Mouse (Mus musculus): ENCODE data around the gene Elof1. TPM values are rescaled to one million over a fixed set of nuclear protein-coding genes. Genes with fewer than 3 reads are reported as not detected.

Gene Elof1
- polyA plus RNA-seq, 1 experiment: 120 TPM

GRCm38 (mm10) chr9:22072276-22072675 is 44.7 kb downstream of the Elof1 start:
- H3K36me3 ChIP-seq (ENCODE audit: control insufficient read depth, insufficient read depth, low read length): peaks cover 15% of the 10 kb centered on the region; the same call in 1 of the 2 replicates
- 87% methylated on average over 4 of the region's 4 CpGs for WGBS
- no peak overlapping the region for H3K4me3 ChIP-seq (ENCODE audit: low read depth, low read length)
- no peak overlapping the region for H3K27ac ChIP-seq (ENCODE audit: insufficient read depth, low read depth, low read length)
- TF ChIP-seq POLR2A (IDR thresholded peaks at IDR 0.05; ENCODE audit: low read depth, low read length) (no peak), CTCF (IDR thresholded peaks at IDR 0.05; ENCODE audit: extremely low read depth, insufficient read length, insufficient replicate concordance, low read depth, low read length) (no peak)
- peaks cover 3% of the 10 kb centered on the region; the same call in 1 of the 2 replicates for H3K4me1 ChIP-seq (ENCODE audit: control insufficient read depth, insufficient read depth, insufficient read length, low read length)
- no peaks in the 10 kb centered on the region for H3K27me3 ChIP-seq (ENCODE audit: control insufficient read depth, insufficient read depth, low read length)

- Histone ChIP-seq H3K27ac (ENCODE audit: insufficient read depth, low read depth, low read length) (peak within 1 kb of the TSS; percentile 82), H3K4me3 (ENCODE audit: low read depth, low read length) (peak within 1 kb of the TSS; percentile 85), H3K36me3 (ENCODE audit: control insufficient read depth, insufficient read depth, low read length) (peaks cover 10% of the 10 kb centered on the region; the same call in 1 of the 2 replicates), H3K27me3 (ENCODE audit: control insufficient read depth, insufficient read depth, low read length) (no peaks in the 10 kb centered on the region), H3K4me1 (ENCODE audit: control insufficient read depth, insufficient read depth, insufficient read length, low read length) (peaks cover 3% of the 10 kb centered on the region; the same call in 1 of the 2 replicates)
- TF ChIP-seq POLR2A (IDR thresholded peaks at IDR 0.05; ENCODE audit: low read depth, low read length) (peak; percentile 42), CTCF (IDR thresholded peaks at IDR 0.05; ENCODE audit: extremely low read depth, insufficient read length, insufficient replicate concordance, low read depth, low read length) (no peak)
- under 1% methylated on average over 80 of the region's 87 CpGs for WGBS
These were observed 46.0 kb downstream of the Elof1 start, which contains the start of the genes Gm49318 and Zfp653 for GRCm38 (mm10) chr9:22070791-22071573. Gm49318 (minus strand) TSS chr9:22071259. Zfp653 (minus strand) TSS chr9:22071376.

GRCm38 (mm10) chr9:22069881-22070553 is 47.0 kb downstream of the Elof1 start:
- TF ChIP-seq CTCF (IDR thresholded peaks at IDR 0.05; ENCODE audit: extremely low read depth, insufficient read length, insufficient replicate concordance, low read depth, low read length) (no peak), POLR2A (IDR thresholded peaks at IDR 0.05; ENCODE audit: low read depth, low read length) (no peak)
- H3K27me3 ChIP-seq (ENCODE audit: control insufficient read depth, insufficient read depth, low read length): no peaks in the 10 kb centered on the region
- H3K27ac ChIP-seq (ENCODE audit: insufficient read depth, low read depth, low read length): 0 out of 2 replicates have a peak overlapping the region, but pooled peaks have one; percentile 8
- H3K36me3 ChIP-seq (ENCODE audit: control insufficient read depth, insufficient read depth, low read length): peaks cover 11% of the 10 kb centered on the region; the same call in 1 of the 2 replicates
- 52% methylated on average over 4 of the region's 4 CpGs for WGBS
- peak overlapping the region; percentile 85 for H3K4me3 ChIP-seq (ENCODE audit: low read depth, low read length)
- peaks cover 3% of the 10 kb centered on the region; the same call in 1 of the 2 replicates for H3K4me1 ChIP-seq (ENCODE audit: control insufficient read depth, insufficient read depth, insufficient read length, low read length)

GRCm38 (mm10) chr9:22067195-22067594 is 49.8 kb downstream of the Elof1 start:
- WGBS: 94% methylated on average over 5 of the region's 5 CpGs
- no peak overlapping the region for H3K4me3 ChIP-seq (ENCODE audit: low read depth, low read length)
- H3K36me3 ChIP-seq (ENCODE audit: control insufficient read depth, insufficient read depth, low read length): peaks cover 4% of the 10 kb centered on the region; the same call in 1 of the 2 replicates
- TF ChIP-seq POLR2A (IDR thresholded peaks at IDR 0.05; ENCODE audit: low read depth, low read length): no peak
- TF ChIP-seq CTCF (IDR thresholded peaks at IDR 0.05; ENCODE audit: extremely low read depth, insufficient read length, insufficient replicate concordance, low read depth, low read length): no peak
- no peak overlapping the region for H3K27ac ChIP-seq (ENCODE audit: insufficient read depth, low read depth, low read length)
- no peaks in the 10 kb centered on the region for H3K27me3 ChIP-seq (ENCODE audit: control insufficient read depth, insufficient read depth, low read length)
- peaks cover 3% of the 10 kb centered on the region; the same call in 1 of the 2 replicates for H3K4me1 ChIP-seq (ENCODE audit: control insufficient read depth, insufficient read depth, insufficient read length, low read length)

- Histone ChIP-seq H3K36me3 (ENCODE audit: control insufficient read depth, insufficient read depth, low read length) (peaks cover 4% of the 10 kb centered on the region; the same call in 1 of the 2 replicates), H3K27ac (ENCODE audit: insufficient read depth, low read depth, low read length) (no peak overlapping the region), H3K4me3 (ENCODE audit: low read depth, low read length) (no peak overlapping the region), H3K4me1 (ENCODE audit: control insufficient read depth, insufficient read depth, insufficient read length, low read length) (peaks cover 3% of the 10 kb centered on the region; the same call in 1 of the 2 replicates), H3K27me3 (ENCODE audit: control insufficient read depth, insufficient read depth, low read length) (no peaks in the 10 kb centered on the region)
- 73% methylated on average over 3 of the region's 3 CpGs for WGBS
- TF ChIP-seq POLR2A (IDR thresholded peaks at IDR 0.05; ENCODE audit: low read depth, low read length): no peak
- peak; percentile 85; the same call in 1 of the 2 replicates for TF ChIP-seq CTCF (IDR thresholded peaks at IDR 0.05; ENCODE audit: extremely low read depth, insufficient read length, insufficient replicate concordance, low read depth, low read length)
These were observed 50.5 kb downstream of the Elof1 start for GRCm38 (mm10) chr9:22066433-22066832.

- Histone ChIP-seq H3K4me1 (ENCODE audit: control insufficient read depth, insufficient read depth, insufficient read length, low read length) (peaks cover 3% of the 10 kb centered on the region; the same call in 1 of the 2 replicates), H3K27ac (ENCODE audit: insufficient read depth, low read depth, low read length) (no peak overlapping the region), H3K4me3 (ENCODE audit: low read depth, low read length) (no peak overlapping the region), H3K36me3 (ENCODE audit: control insufficient read depth, insufficient read depth, low read length) (peaks cover 4% of the 10 kb centered on the region; the same call in 1 of the 2 replicates), H3K27me3 (ENCODE audit: control insufficient read depth, insufficient read depth, low read length) (no peaks in the 10 kb centered on the region)
- TF ChIP-seq POLR2A (IDR thresholded peaks at IDR 0.05; ENCODE audit: low read depth, low read length) (no peak), CTCF (IDR thresholded peaks at IDR 0.05; ENCODE audit: extremely low read depth, insufficient read length, insufficient replicate concordance, low read depth, low read length) (no peak)
- WGBS: 94% methylated on average over 11 of the region's 11 CpGs
These were observed 51.3 kb downstream of the Elof1 start for GRCm38 (mm10) chr9:22065642-22066041.
